ENCODE assay signal across 8 mouse cellular contexts in the genomic region with DNA sequence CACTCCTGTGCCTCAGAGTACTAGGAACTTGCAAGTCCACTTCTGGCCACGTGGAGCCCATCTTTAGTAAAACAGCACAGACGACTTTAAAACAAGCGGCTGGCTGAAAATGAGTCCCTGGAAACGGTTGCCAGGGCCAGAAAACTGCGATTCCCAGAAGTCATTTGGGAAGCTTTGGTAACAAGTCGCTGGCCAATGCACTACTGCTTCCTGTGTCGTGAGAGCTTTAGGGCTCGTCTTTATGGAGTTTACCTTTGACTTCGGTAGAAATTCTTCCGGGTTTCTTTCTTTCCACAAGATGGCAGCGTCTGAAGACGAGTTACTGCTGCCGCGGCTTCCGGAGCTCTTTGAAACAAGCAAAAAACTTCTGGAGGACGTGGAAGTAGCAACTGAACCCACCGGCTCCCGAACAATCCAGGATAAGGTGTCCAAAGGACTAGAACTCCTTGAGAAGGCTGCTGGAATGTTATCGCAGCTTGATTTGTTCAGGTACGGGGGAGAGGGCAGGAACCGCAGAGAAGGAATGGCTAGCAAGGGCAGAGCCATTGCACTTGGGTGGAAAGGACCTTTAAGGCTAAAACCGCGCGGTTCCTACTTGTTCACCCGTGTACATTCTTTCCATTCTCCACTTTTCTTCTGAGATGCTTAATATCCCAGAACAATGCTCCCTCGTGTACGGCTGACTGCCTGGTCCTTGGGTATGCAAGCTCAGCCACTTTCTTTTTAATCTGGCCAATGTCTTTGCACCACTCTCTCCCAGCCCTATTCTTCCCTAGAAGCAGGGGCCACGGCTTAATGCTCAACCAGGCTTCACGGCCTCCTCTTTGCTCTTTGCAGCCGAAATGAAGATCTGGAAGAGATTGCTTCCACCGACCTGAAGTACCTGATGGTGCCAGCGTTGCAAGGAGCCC. TPM values are rescaled to one million over a fixed set of nuclear protein-coding genes. Genes with fewer than 3 reads are reported as not detected.
DNase-seq lines count a peak whose midpoint lies in the region; ATAC-seq and TF ChIP-seq lines count a peak whose summit lies in the region.

A gene (plus strand): TSS at position 224 of the 911 bp plus-strand sequence.

- H3K27me3 ChIP-seq in embryonic facial prominence, embryonic 15.5 days: peaks cover 4% of the 10 kb centered on the region; the same call in 1 of the 2 replicates
- no peaks in the 10 kb centered on the region for H3K27me3 ChIP-seq in limb, embryonic 14.5 days (ENCODE audit: control insufficient read depth, insufficient read depth, low read length)
- H3K27me3 ChIP-seq in midbrain, postnatal 0 days (ENCODE audit: insufficient read depth, low read length): no peaks in the 10 kb centered on the region

- H3K9ac ChIP-seq in embryonic facial prominence, embryonic 15.5 days: peak within 1 kb of the TSS; percentile 41
- H3K9ac ChIP-seq in limb, embryonic 14.5 days (ENCODE audit: low read depth, low read length, severe bottlenecking): peak within 1 kb of the TSS; percentile 59
- peak within 1 kb of the TSS; percentile 51 for H3K9ac ChIP-seq in midbrain, postnatal 0 days (replicated peaks; ENCODE audit: low read length, poor library complexity, severe bottlenecking)

- no peak for TF ChIP-seq CTCF in bone marrow, adult 2 months (IDR thresholded peaks at IDR 0.05; ENCODE audit: control insufficient read depth, insufficient read depth, low read length)
- TF ChIP-seq CTCF in midbrain, postnatal 0 days (IDR thresholded peaks at IDR 0.05): peak; percentile 39

- WGBS in bone marrow, adult 2 months: 12% methylated on average over 32 of the region's 32 CpGs
- 20% methylated on average over 32 of the region's 32 CpGs for whole genome bisulfite sequencing in embryonic facial prominence, embryonic 15.5 days
- 23% methylated on average over 32 of the region's 32 CpGs for WGBS in limb, embryonic 14.5 days
- 17% methylated on average over 32 of the region's 32 CpGs for WGBS in midbrain, postnatal 0 days

- peak within 1 kb of the TSS; percentile 52; the same call in 1 of the 2 replicates for H3K27ac ChIP-seq in bone marrow, adult 2 months (ENCODE audit: control insufficient read depth, insufficient read depth, low read depth, low read length, poor library complexity)
- peak within 1 kb of the TSS; percentile 70 for H3K27ac ChIP-seq in embryonic facial prominence, embryonic 15.5 days (replicated peaks)
- peak within 1 kb of the TSS; percentile 61; the same call in 1 of the 2 replicates for H3K27ac ChIP-seq in limb, embryonic 14.5 days (replicated peaks; ENCODE audit: low read depth, low read length)
- 0 out of 2 replicates have a peak within 1 kb of the TSS, but pooled peaks have one; percentile 26 for H3K27ac ChIP-seq in midbrain, postnatal 0 days (ENCODE audit: low read depth, low read length)

- H3K4me3 ChIP-seq in bone marrow, adult 2 months (replicated peaks; ENCODE audit: control insufficient read depth, low read depth, low read length): peak within 1 kb of the TSS; percentile 91
- peak within 1 kb of the TSS; percentile 57 for H3K4me3 ChIP-seq in embryonic facial prominence, embryonic 15.5 days (replicated peaks)
- peak within 1 kb of the TSS; percentile 58 for H3K4me3 ChIP-seq in limb, embryonic 14.5 days (replicated peaks; ENCODE audit: low read length)
- peak within 1 kb of the TSS; percentile 53 for H3K4me3 ChIP-seq in midbrain, postnatal 0 days (ENCODE audit: low read depth, low read length)

- ATAC-seq in embryonic facial prominence, embryonic 15.5 days (ENCODE audit: insufficient number of reproducible peaks, low FRiP score, low TSS enrichment, low read depth): peak; percentile 91
- ATAC-seq in limb, embryonic 14.5 days (ENCODE audit: low FRiP score, low read depth): peak; percentile 96
- peak; percentile 96 for ATAC-seq in midbrain, postnatal 0 days (ENCODE audit: low FRiP score)

- DNase-seq in 416B (ENCODE audit: low read depth): peak; percentile 94
- peak; percentile 87 for DNase-seq in heart, adult 8-10 months (ENCODE audit: low spot score)
- DNase-seq in kidney, adult 9 months: peak; percentile 91
- DNase-seq in limb, embryonic 14.5 days (ENCODE audit: low spot score): peak; percentile 93
- peak; percentile 96 for DNase-seq in midbrain, postnatal 0 days (ENCODE audit: low spot score)
- DNase-seq in spleen, postnatal 14 days (ENCODE audit: low spot score in 2 of 2): peak; percentile 10 to 39

- TF ChIP-seq POLR2A in bone marrow, adult 2 months (IDR thresholded peaks at IDR 0.05; ENCODE audit: borderline replicate concordance, control insufficient read depth, low read depth, low read length): no peak
- no peak for TF ChIP-seq POLR2A in limb, embryonic 14.5 days (IDR thresholded peaks at IDR 0.05; ENCODE audit: borderline replicate concordance, extremely low read depth, insufficient read depth, insufficient read length)

- peak within 1 kb of the TSS; percentile 54 for H3K4me2 ChIP-seq in embryonic facial prominence, embryonic 15.5 days (replicated peaks)
- peak within 1 kb of the TSS; percentile 54 for H3K4me2 ChIP-seq in limb, embryonic 14.5 days (replicated peaks; ENCODE audit: low read depth, low read length, severe bottlenecking)
- peak within 1 kb of the TSS; percentile 64 for H3K4me2 ChIP-seq in midbrain, postnatal 0 days (ENCODE audit: low read depth, low read length, poor library complexity, severe bottlenecking)

- no peaks in the 10 kb centered on the region for H3K36me3 ChIP-seq in embryonic facial prominence, embryonic 15.5 days
- H3K36me3 ChIP-seq in limb, embryonic 14.5 days (ENCODE audit: control insufficient read depth, insufficient read depth, low read length): peaks cover 8% of the 10 kb centered on the region; the same call in 1 of the 2 replicates
- H3K36me3 ChIP-seq in midbrain, postnatal 0 days (ENCODE audit: insufficient read depth, low read length): no peaks in the 10 kb centered on the region

- H3K9me3 ChIP-seq in embryonic facial prominence, embryonic 15.5 days (replicated peaks): no peaks in the 10 kb centered on the region
- no peaks in the 10 kb centered on the region for H3K9me3 ChIP-seq in limb, embryonic 14.5 days (ENCODE audit: control insufficient read depth, low read length)
- no peaks in the 10 kb centered on the region for H3K9me3 ChIP-seq in midbrain, postnatal 0 days (ENCODE audit: low read length)

- no peaks in the 10 kb centered on the region; the same call in 1 of the 2 replicates for H3K4me1 ChIP-seq in bone marrow, adult 2 months (ENCODE audit: control insufficient read depth, insufficient read depth, low read length)
- H3K4me1 ChIP-seq in embryonic facial prominence, embryonic 15.5 days: no peaks in the 10 kb centered on the region
- no peaks in the 10 kb centered on the region; the same call in 1 of the 2 replicates for H3K4me1 ChIP-seq in limb, embryonic 14.5 days (ENCODE audit: control insufficient read depth, insufficient read depth, low read length)
- no peaks in the 10 kb centered on the region for H3K4me1 ChIP-seq in midbrain, postnatal 0 days (ENCODE audit: insufficient read depth, low read length)

RNA-seq across cellular contexts. Expression of the gene that starts here (rescaled TPM):
- 22.9 and 30.1 TPM in 2 replicates for polyA plus RNA-seq in bone marrow, adult 2 months (2011; ENCODE audit: insufficient read depth, insufficient read length, low replicate concordance, missing spikeins)
- polyA plus RNA-seq in embryonic facial prominence, embryonic 15.5 days (2015; fragmentation: Nextera tagmentation; extraction: Ambion mirVana): 36.2 and 38.3 TPM in 2 replicates
- 10 to 100 TPM; 38.5 to 44.6 (median 42.8) TPM for total RNA-seq in heart, adult 8-10 months (2022)
- polyA plus RNA-seq in limb, embryonic 14.5 days (2012; rRNA removed): 50.5 and 65.3 TPM in 2 replicates
- 43.3 and 45.3 TPM in 2 replicates for polyA plus RNA-seq in limb, embryonic 14.5 days (2014; fragmentation: Nextera tagmentation; extraction: Ambion mirVana)
- 35.3 and 39.6 TPM in 2 replicates for total RNA-seq in midbrain, postnatal 0 days (2014; rRNA removed)
- 26.0 TPM in 2 replicates for polyA plus RNA-seq in midbrain, postnatal 0 days (2015; fragmentation: Nextera tagmentation; extraction: Ambion mirVana)

Comparison
In these comparisons a context has a peak if more than half of its experiments do, and no peak if none do; other contexts are left out.
1. Peak in every context shown above with its lines: DNase-seq, ATAC-seq, H3K4me3 ChIP-seq and H3K27ac ChIP-seq.
2. DNase-seq: peak in every context shown above with its lines; median percentile 96 in midbrain, postnatal 0 days; 94 in 416B; 93 in limb, embryonic 14.5 days; 91 in kidney, adult 9 months; 87 in heart, adult 8-10 months; 24 in spleen, postnatal 14 days.